Mouse (Mus musculus) E14TG2a.4 (cell line): ENCODE measurements around the gene Mapk11.

Source experiments
- H3K27me3 ChIP-seq: 2 replicates; pipeline ENCODE4 v1.6.1; 2014; ENCODE audit warnings: low read length, control low read depth; ENCODE audit not compliant: insufficient read depth
- H3K36me3 ChIP-seq: 2 replicates; pipeline ENCODE4 v1.6.1; 2014; ENCODE audit warnings: low read length, control low read depth; ENCODE audit not compliant: insufficient read depth
- H3K4me1 ChIP-seq: replicated peaks from 2 replicates; pipeline ENCODE4 v1.6.1; 2014; ENCODE audit warnings: low read depth, low read length, control low read depth
- H3K4me3 ChIP-seq: replicated peaks from 2 replicates; pipeline ENCODE4 v1.5.1; 2014; ENCODE audit warnings: mild to moderate bottlenecking, low read length
- H3K9me3 ChIP-seq: 2 replicates; pipeline ENCODE4 v1.6.1; 2014; ENCODE audit warnings: low read length, control low read depth
- CTCF ChIP-seq: conservative IDR thresholded peaks from 2 replicates; pipeline ENCODE4 v1.5.1; 2014; ENCODE audit warnings: low read length
- NANOG ChIP-seq: IDR thresholded peaks from 2 replicates; pipeline ENCODE4 v1.6.1; 2014; ENCODE audit warnings: borderline replicate concordance, low read length, mixed read lengths
- POU5F1 ChIP-seq: IDR thresholded peaks from 2 replicates; pipeline ENCODE4 v1.6.1; 2014; ENCODE audit warnings: low read length, borderline replicate concordance

The Mapk11 gene

DNA sequence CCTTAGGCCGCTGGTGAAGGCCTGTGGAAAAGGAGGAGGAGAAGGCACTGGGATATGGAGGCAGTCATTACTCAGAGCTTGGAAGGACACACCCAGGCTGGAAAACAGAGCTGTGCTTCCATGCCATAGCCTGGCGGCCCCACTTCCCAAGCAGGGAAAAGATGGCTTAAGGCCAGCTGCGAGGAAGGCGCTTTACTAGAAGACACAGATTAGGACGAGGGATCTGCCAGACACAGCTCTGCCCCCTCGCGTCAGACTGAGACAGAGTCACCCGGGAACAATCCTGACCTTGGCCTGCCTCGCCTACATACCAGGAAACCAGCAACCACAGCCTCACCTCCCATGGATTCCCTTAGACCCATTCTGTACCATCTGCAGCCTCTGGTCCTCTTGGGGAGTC is 39.3 kb downstream of the Mapk11 start:
- Histone ChIP-seq H3K4me3 (no peak overlapping the region), H3K36me3 (peaks cover 98% of the 10 kb centered on the region), H3K4me1 (peaks cover 13% of the 10 kb centered on the region), H3K27me3 (no peaks in the 10 kb centered on the region), H3K9me3 (no peaks in the 10 kb centered on the region)
- TF ChIP-seq NANOG (no peak), POU5F1 (no peak), CTCF (no peak; the same call in 1 of the 2 replicates)

GRCm38 (mm10) chr15:89106976-89107375 is 42.5 kb downstream of the Mapk11 start:
- H3K4me1 ChIP-seq: peaks cover 17% of the 10 kb centered on the region
- TF ChIP-seq POU5F1 (no peak), CTCF (no peak), NANOG (no peak)
- H3K9me3 ChIP-seq: no peaks in the 10 kb centered on the region
- no peak overlapping the region for H3K4me3 ChIP-seq
- no peaks in the 10 kb centered on the region for H3K27me3 ChIP-seq
- peaks cover 100% of the 10 kb centered on the region for H3K36me3 ChIP-seq

DNA sequence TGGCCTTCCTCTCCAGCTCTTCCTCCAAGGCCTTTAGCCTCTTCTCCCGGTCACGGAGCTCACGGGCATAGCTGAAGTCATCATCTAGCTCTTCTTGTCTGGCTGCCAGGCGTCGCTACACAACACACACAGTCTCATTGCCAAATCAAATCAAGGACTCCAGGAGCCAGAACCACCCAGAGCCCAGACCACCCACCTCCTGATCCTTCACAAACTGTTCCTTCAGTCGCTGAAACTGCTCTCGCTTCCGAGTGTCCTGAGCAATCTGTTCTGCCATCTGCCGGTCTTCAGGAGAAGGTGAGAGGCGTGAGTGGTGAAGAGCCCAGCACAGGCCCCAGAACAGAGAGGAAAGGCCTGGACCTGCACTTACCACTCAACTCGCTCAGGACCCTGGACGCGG is 43.4 kb downstream of the Mapk11 start:
- no peak overlapping the region for H3K4me3 ChIP-seq
- no peaks in the 10 kb centered on the region for H3K27me3 ChIP-seq
- H3K36me3 ChIP-seq: peaks cover 100% of the 10 kb centered on the region
- H3K4me1 ChIP-seq: peaks cover 17% of the 10 kb centered on the region
- H3K9me3 ChIP-seq: no peaks in the 10 kb centered on the region
- no peak for TF ChIP-seq NANOG
- no peak for TF ChIP-seq POU5F1
- TF ChIP-seq CTCF: no peak

GRCm38 (mm10) chr15:89104425-89104824 is 45.0 kb downstream of the Mapk11 start:
- Histone ChIP-seq H3K4me1 (peaks cover 3% of the 10 kb centered on the region), H3K9me3 (no peaks in the 10 kb centered on the region), H3K4me3 (no peak overlapping the region), H3K27me3 (no peaks in the 10 kb centered on the region), H3K36me3 (peaks cover 100% of the 10 kb centered on the region)
- TF ChIP-seq POU5F1: no peak
- TF ChIP-seq NANOG: no peak
- TF ChIP-seq CTCF: no peak

- Histone ChIP-seq H3K9me3 (no peaks in the 10 kb centered on the region), H3K4me3 (no peak overlapping the region), H3K36me3 (peaks cover 100% of the 10 kb centered on the region), H3K4me1 (peaks cover 3% of the 10 kb centered on the region), H3K27me3 (no peaks in the 10 kb centered on the region)
- TF ChIP-seq POU5F1: no peak
- TF ChIP-seq CTCF: no peak
- no peak for TF ChIP-seq NANOG
Observed at GRCm38 (mm10) chr15:89103921-89104320, 45.5 kb downstream of the Mapk11 start.

DNA sequence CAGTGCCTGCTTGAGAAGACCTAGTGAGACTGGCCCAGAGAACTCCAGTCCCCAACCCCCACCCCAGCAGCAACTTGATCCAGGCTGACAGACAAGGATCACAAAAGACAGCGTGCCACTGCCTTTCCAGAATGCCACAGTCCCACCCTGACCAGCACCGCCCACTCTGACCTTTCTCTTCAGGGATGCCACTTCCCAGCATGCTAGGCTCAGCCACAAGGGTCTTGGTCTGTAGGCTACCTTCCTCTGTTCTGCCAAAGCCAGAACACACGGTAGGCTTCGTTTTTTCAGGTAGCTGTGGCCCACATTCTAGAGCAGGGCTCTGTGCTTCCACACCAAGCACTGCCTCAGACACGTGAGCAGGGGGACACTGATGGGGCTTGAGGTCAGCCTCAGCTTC is 46.8 kb downstream of the Mapk11 start:
- no peak for TF ChIP-seq POU5F1
- no peak for TF ChIP-seq CTCF
- TF ChIP-seq NANOG: no peak
- H3K4me3 ChIP-seq: no peak overlapping the region
- no peaks in the 10 kb centered on the region for H3K27me3 ChIP-seq
- H3K36me3 ChIP-seq: peaks cover 100% of the 10 kb centered on the region
- peaks cover 3% of the 10 kb centered on the region for H3K4me1 ChIP-seq
- H3K9me3 ChIP-seq: no peaks in the 10 kb centered on the region

GRCm38 (mm10) chr15:89100823-89101222 is 48.6 kb downstream of the Mapk11 start:
- H3K4me1 ChIP-seq: peaks cover 3% of the 10 kb centered on the region
- H3K4me3 ChIP-seq: no peak overlapping the region
- peaks cover 99% of the 10 kb centered on the region for H3K36me3 ChIP-seq
- H3K9me3 ChIP-seq: no peaks in the 10 kb centered on the region
- no peaks in the 10 kb centered on the region for H3K27me3 ChIP-seq
- TF ChIP-seq POU5F1 (no peak), CTCF (no peak), NANOG (no peak)

- TF ChIP-seq NANOG: no peak
- no peak for TF ChIP-seq POU5F1
- no peak for TF ChIP-seq CTCF
- no peaks in the 10 kb centered on the region for H3K9me3 ChIP-seq
Observed at GRCm38 (mm10) chr15:89098616-89099015, 50.8 kb downstream of the Mapk11 start.

GRCm38 (mm10) chr15:89097450-89097849 is 52.0 kb downstream of the Mapk11 start:
- Histone ChIP-seq H3K27me3 (no peaks in the 10 kb centered on the region), H3K9me3 (no peaks in the 10 kb centered on the region), H3K36me3 (peaks cover 92% of the 10 kb centered on the region), H3K4me3 (no peak overlapping the region), H3K4me1 (no peaks in the 10 kb centered on the region; the same call in 1 of the 2 replicates)
- TF ChIP-seq CTCF (no peak), NANOG (no peak), POU5F1 (no peak)

More at GRCm38 (mm10) chr15:89098616-89099015, 50.8 kb downstream of the Mapk11 start:
- Histone ChIP-seq H3K4me3 (no peak overlapping the region), H3K4me1 (peaks cover 3% of the 10 kb centered on the region), H3K36me3 (peaks cover 99% of the 10 kb centered on the region), H3K27me3 (no peaks in the 10 kb centered on the region)
